Mouse (Mus musculus) Patski (cell line): Measurements from ENCODE around the gene Ccl11. TPM values are rescaled to one million over a fixed set of nuclear protein-coding genes. Genes with fewer than 3 reads are reported as not detected.

ENCODE experiments used
- ATAC-seq: fragments of 100-300 bp; one replicate; pipeline ENCODE4 v1.8.0; 2021
- CTCF ChIA-PET: fragments of 350-600 bp; sonication (Branson Sonifier 250); formaldehyde crosslinking; loops from one replicate; lab custom pipeline; 2022; ENCODE audit warnings: inconsistent platforms; lab: Charles Lee
- POLR2A ChIA-PET: fragments of 350-600 bp; sonication (Branson Sonifier 250); formaldehyde crosslinking; loops from one replicate; lab custom pipeline; 2022; ENCODE audit warnings: antibody characterized with exemption, inconsistent platforms; lab: Charles Lee
- DNase-seq: peaks from one replicate; pipeline ENCODE4 v3.0.0-alpha.2; 2011; ENCODE audit warnings: low read depth, low spot score
- H3K27me3 ChIP-seq: fragments of 371-371 bp; one replicate; pipeline ENCODE4 v1.5.1; 2021
- CTCF ChIP-seq: fragments of 100-300 bp; IDR thresholded peaks from one replicate; pipeline ENCODE4 v1.5.1; 2021
- in situ Hi-C: fragments of 300-500 bp; cut with MboI; formaldehyde crosslinking; loops from 3 replicates; pipeline ENCODE4 v1.11.1; 2018; ENCODE audit warnings: low pct_unique_long_range_greater_than_20kb, mixed read lengths
- polyA plus RNA-seq: library from polyadenylated mRNA; unstranded; gene quantifications from one replicate; pipeline ENCODE4 v1.2.3, GENCODE M21; 2021

Gene Ccl11
- polyA plus RNA-seq, 1 experiment from 2014 or later = not detected

GRCm38 (mm10) chr11:82077031-82077430 lies 19.4 kb downstream of the Ccl11 start:
- DNase-seq (no peak), ATAC-seq (no peak)
- no peak for TF ChIP-seq CTCF
- in situ Hi-C loops = no loop called here
- ChIA-PET POLR2A (interaction anchor here (0.8 kb wide), 1 partner anchor 18 kb away, joined by 3 read pairs; no protein-coding TSS in a partner anchor), CTCF (interaction anchor here (0.9 to 2.0 kb wide), 3 partner anchors 10 to 81 kb away, joined by 3 to 5 read pairs (median 4); no protein-coding TSS in a partner anchor)
- H3K27me3 ChIP-seq = no peaks in the 10 kb centered on the region

GRCm38 (mm10) chr11:82078136-82078730 lies 20.6 kb downstream of the Ccl11 start:
- DNase-seq (no peak), ATAC-seq (no peak)
- no peak for TF ChIP-seq CTCF
- ChIA-PET CTCF (interaction anchor here (0.9 to 2.0 kb wide), 5 partner anchors 9 to 83 kb away, joined by 3 to 5 read pairs (median 4); no protein-coding TSS in a partner anchor), POLR2A (interaction anchor here (0.8 kb wide), 1 partner anchor 17 kb away, joined by 3 read pairs; no protein-coding TSS in a partner anchor)
- H3K27me3 ChIP-seq = no peaks in the 10 kb centered on the region
- in situ Hi-C loops = no loop called here

GRCm38 (mm10) chr11:82080865-82081264 lies 23.2 kb downstream of the Ccl11 start:
- ATAC-seq (no peak), DNase-seq (no peak)
- in situ Hi-C loops = no loop called here
- ChIA-PET CTCF (no interaction called here), POLR2A (no interaction called here)
- H3K27me3 ChIP-seq = no peaks in the 10 kb centered on the region
- no peak for TF ChIP-seq CTCF

- ATAC-seq (no peak), DNase-seq (no peak)
- H3K27me3 ChIP-seq = peaks cover 16% of the 10 kb centered on the region
- TF ChIP-seq CTCF = no peak
- CTCF ChIA-PET = interaction anchor here (1.1 to 1.2 kb wide), 2 partner anchors 36 to 89 kb away, joined by 3 read pairs; no protein-coding TSS in a partner anchor
- POLR2A ChIA-PET = no interaction called here
- in situ Hi-C loops = no loop called here
These were observed 26.7 kb downstream of the Ccl11 start for GRCm38 (mm10) chr11:82084360-82084759.

DNA sequence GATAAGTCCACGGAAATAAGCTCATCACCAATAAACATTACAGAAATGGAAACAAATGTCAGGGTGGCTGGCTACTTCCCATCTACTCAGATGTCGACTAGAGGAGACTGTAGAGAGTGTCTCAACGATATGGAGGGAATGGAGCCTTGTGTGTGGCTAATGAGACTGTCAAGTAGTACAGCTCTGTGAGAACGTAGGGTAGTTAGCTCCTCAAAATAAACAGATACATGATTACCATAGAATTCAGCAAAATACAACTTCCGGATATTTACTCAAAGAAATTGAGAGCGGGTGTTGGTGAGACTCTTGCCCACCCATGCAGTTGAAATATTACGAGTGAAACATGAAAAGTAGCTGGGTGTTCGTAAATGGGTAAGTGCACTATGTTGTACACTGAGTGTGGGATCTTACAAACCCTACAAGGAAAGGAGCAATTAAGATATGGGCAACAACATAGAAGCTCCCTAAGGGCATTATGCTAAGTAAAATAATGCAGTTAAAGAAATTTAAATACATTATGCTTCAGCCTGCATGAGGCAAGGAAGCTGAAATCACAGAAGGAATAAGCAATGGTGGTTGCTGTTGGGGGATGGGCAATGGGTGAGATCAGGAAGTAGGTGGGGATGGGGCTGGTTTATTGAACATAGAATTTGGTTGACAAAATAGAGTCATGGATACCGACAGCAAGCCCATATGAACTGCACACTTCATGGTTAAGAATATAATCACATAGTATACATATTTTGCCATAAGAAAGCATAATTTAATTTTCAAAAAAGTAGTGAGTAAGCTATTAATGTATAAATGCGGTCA lies 42.1 kb downstream of the Ccl11 start:
- ATAC-seq (no peak), DNase-seq (no peak)
- peaks cover 32% of the 10 kb centered on the region for H3K27me3 ChIP-seq
- in situ Hi-C loops = no loop called here
- no peak for TF ChIP-seq CTCF
- ChIA-PET POLR2A (no interaction called here), CTCF (interaction anchor here (0.8 to 1.7 kb wide), 4 partner anchors 14 to 75 kb away, joined by 3 to 4 read pairs (median 3); no protein-coding TSS in a partner anchor)

GRCm38 (mm10) chr11:82101087-82101486 lies 43.5 kb downstream of the Ccl11 start:
- DNase-seq = no peak
- no peak for TF ChIP-seq CTCF
- ChIA-PET CTCF (interaction anchor here (1.5 kb wide), 1 partner anchor 73 kb away, joined by 3 read pairs; no protein-coding TSS in a partner anchor), POLR2A (no interaction called here)
- H3K27me3 ChIP-seq = peaks cover 30% of the 10 kb centered on the region
- in situ Hi-C loops = no loop called here
- no peak for ATAC-seq

- no peak for TF ChIP-seq CTCF
- peaks cover 30% of the 10 kb centered on the region for H3K27me3 ChIP-seq
- no peak for ATAC-seq
- ChIA-PET CTCF (no interaction called here), POLR2A (no interaction called here)
- DNase-seq = no peak
- in situ Hi-C loops = no loop called here
These were observed 43.9 kb downstream of the Ccl11 start, which contains the start of gene Ccl12 for GRCm38 (mm10) chr11:82101529-82101928. TSS of gene Ccl12 (plus strand) at chr11:82101845.

DNA sequence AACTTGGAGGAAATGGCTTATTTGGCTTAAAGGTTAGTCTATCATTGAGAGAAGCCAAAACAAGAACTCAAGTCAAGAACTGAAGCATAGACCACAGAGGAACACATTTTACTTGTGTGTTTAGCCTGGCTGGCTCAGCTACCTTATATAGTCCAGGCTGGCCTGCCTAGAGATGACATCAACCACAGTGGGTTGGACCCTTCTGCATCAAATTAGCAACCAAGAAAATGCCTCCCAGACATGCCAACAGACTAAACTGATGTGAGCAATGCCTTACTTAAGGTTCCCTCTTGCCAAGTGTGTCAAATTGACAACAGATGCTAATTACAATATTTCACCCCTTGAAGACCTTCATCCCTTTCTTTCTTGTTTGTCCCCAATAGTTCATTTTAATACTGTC lies 52.0 kb downstream of the Ccl11 start:
- no peak for TF ChIP-seq CTCF
- no peak for ATAC-seq

DNA sequence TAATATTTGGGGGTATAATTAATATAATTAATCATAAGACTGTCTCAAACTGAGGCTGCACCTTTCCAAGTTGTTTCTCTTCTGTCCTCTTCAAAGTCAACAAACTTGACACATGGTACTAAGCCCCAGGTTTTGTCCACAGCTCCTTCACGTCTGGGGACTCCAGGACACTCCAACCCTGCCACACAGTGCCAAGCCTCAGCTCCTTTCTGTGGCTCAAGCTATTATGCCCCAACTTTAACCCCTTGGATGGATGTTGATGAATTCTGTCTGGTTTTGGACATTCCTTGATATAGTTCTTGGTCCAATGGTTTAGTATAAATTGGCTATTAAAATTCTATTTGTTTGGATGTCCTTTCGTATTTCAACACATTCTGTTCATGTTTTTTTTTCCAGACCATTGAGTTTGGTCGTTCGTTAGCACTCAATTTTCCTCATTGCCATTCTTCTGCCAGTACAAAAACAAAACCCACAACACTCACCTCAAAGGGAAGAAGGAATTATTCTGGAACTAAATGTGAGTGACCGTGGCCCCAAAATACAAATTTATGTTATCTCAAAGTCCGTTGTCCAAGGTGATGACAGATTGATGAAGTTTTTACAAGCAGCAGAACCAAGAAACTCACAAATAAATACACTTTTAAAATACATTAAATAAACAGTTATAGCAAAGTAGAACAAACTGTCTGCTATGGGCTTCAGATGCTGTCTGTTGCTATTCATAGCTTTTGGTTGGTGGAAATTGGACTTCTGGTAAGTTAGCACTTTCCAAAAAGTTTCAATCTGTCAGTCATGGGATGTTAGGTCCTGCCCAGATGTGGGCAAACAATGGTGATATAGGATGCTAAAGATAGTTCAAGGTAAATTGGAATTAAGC lies 53.0 kb downstream of the Ccl11 start:
- POLR2A ChIA-PET = no interaction called here
- ATAC-seq (no peak), DNase-seq (no peak)
- TF ChIP-seq CTCF = no peak
- CTCF ChIA-PET = interaction anchor here (0.9 kb wide), 2 partner anchors 15 to 19 kb away, joined by 3 read pairs; no protein-coding TSS in a partner anchor
- in situ Hi-C loops = no loop called here
- H3K27me3 ChIP-seq = peaks cover 14% of the 10 kb centered on the region

More for the DNA sequence above, 52.0 kb downstream of the Ccl11 start:
- ChIA-PET POLR2A (no interaction called here), CTCF (no interaction called here)
- DNase-seq = no peak
- H3K27me3 ChIP-seq = peaks cover 14% of the 10 kb centered on the region
- in situ Hi-C loops = no loop called here

Other genes with a start within 250 kb of the Ccl11 start
- gene 5530401A14Rik, start 197.2 kb upstream of the Ccl11 start, polyA plus RNA-seq = 0.04 TPM
- gene Asic2, start 89.4 kb upstream of the Ccl11 start, polyA plus RNA-seq = 0.04 TPM
- 382 TPM for gene Ccl2, start 22.3 kb upstream of the Ccl11 start, polyA plus RNA-seq
- not detected for gene Gm17268, start 19.3 kb upstream of the Ccl11 start, polyA plus RNA-seq
- gene Ccl7, start 12.1 kb upstream of the Ccl11 start, polyA plus RNA-seq = 9.8 TPM
- gene Ccl12, start 44.0 kb downstream of the Ccl11 start, polyA plus RNA-seq = not detected
- gene Ccl8, start 57.4 kb downstream of the Ccl11 start, polyA plus RNA-seq = 1.2 TPM
- gene Ccl1, start 247.9 kb downstream of the Ccl11 start, polyA plus RNA-seq = not detected